Mouse (Mus musculus) cerebellum, adult 11-12 months (tissue): Measurements from ENCODE around the gene 4930455H04Rik.

Source experiments
- DNase-seq: peaks from one replicate; pipeline ENCODE4 v3.0.0; 2022

The 4930455H04Rik gene

DNA sequence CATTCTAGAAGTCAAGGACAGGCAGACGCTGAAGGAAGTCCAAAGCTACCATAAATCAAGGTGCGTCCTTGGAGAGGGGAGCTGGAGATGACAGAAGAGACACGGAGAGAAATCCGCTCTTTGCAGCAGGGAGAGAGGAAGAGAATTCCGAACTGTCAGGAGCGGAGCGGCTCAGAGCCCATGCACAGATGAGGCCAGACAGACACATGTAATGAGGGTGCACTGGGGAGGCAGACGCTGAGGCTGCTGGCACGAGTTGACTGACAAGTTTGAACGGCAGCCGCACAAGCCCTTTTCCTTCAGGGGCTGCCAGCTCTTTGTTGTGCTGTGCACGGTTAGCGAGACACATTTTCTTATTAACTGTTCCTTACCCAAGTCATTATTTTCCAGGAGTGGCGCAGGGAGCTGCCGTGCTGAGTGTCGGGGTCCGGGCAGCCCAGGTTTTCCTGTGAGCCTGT, 502 bp downstream of the 4930455H04Rik start, which contains the start of gene Palmd:
Gene Palmd, minus strand, starts transcription at position 448 of the 458 bp plus-strand sequence.
- DNase-seq = no peak

DNA sequence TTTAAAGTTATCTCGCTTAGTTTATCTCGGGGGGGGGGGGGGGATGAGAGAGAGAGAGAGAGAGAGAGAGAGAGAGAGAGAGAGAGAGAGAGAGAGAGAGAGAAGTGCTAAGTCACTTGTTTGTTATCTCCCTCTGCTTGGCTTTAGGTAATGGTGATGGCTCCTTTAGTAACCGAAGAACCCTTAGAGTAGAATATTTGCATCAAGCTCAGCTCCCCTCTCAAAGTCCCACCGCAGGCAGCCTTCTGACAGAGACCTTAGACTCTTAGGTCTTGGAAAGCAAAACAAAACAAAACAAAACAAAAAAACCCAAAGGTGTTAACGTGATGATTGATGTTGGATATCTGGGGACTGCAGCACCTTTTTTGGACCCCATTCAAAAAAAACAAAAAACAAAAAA, 936 bp downstream of the 4930455H04Rik start:
- DNase-seq = no peak

DNA sequence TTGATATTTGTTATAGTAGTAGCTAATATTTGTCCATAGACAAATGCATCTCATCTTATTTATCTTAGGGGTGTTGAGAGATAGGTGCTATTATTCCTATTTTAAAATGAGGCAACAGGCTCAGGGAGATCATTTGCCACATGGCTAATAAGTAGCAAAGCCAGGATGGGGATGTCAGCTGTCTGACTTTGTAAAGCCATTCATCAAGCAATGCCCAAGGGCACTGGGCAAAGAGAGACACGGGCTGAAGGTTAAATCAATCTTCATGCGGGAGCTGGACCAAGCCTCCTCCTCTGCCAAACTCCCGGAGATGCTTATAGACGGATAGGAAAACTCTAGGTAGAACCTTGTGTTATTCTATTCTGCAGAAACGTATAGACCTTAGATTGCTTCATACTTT, 1.7 kb downstream of the 4930455H04Rik start:
- no peak for DNase-seq

DNA sequence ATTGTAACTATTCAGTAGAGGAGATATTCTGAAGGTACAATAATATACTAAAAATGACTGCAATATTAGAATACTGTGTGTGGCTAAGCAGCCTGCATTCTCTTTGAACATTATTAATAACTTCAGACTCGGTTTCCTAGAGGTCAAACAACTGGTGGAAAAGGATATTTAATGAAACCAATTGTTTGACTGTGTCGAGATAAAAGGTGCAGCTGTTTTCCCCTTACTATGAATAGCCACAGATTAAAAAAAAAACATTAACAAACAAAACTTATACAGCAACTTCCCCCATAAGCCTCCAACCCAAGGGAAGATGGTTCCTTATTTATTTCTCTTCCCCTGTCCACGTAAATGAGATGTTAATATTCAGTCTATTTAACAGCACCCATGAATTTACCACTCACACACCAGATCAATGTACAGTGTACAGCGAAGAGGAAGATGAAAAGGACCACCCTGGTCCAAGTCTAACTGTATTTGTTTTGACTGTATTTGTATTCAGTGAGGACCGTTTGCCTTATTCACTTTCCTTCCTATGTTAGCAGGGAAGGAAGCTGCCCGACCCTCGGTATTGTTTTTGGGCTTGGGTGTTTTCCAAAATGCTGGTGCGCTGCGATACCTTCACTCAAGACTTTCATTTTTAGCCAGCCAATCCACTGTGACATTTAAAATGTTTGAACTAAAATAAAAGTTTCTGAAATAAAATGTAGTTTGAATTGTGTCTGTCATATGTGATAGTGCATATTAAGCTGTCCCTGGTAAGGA, 13.9 kb downstream of the 4930455H04Rik start:
- DNase-seq = no peak

DNA sequence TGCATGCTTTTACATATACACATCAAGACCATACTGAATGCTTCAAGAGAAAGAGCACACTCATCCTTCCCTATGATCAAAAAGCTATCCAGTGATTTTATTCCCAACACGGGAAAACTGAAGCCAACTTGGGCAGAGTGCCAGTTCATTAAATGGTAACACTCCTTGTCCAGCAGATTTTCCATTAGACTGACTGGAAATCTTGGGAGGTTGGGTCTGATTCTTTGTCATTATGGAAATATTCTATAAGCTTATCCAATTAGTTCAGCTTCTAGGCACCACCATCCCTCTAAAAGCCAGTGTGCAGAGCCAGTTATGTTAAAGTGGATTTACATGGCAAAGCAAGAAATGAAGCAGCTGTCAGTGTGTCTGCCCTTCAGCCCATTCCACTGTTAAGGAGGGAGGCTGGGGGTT, 17.0 kb downstream of the 4930455H04Rik start:
- DNase-seq = no peak

DNA sequence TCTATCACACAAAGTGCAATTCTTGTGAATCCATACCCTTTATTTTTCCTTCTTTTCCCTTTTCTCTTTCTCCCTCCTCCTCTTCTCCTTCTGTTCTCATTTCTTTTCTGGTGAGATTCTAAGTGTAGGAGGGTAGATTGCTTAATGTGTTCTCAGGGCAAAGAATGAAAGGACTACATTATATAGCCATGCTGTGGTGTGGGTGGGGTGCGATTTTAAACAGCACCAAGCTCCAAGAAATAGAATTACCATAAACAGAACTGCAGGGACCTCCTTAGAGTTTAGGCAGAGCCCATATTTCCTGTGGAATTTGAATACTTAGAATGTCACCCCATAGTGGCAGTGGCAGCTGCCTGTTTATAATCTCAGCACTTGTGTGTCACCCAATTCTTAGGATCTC, 17.7 kb downstream of the 4930455H04Rik start:
- DNase-seq = no peak

DNA sequence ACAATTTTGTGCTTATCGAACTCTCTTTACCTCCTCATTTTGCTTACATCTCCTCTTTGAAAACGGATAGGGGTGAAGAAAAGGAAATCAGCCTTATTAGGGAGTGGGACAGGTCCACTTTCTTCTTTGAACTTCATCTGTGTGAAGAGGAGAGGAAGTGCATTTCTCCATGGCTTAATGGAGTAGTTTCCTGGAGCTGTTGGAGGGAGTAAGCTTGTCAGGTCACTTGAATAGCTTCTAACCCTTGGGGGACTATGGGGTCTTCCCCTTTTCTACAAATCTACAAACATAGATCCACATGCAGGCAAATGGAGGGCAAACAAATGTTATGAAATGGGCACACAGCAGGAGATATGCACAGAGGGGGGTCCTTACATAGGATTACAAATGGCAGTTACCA, 18.4 kb downstream of the 4930455H04Rik start:
- no peak for DNase-seq

DNA sequence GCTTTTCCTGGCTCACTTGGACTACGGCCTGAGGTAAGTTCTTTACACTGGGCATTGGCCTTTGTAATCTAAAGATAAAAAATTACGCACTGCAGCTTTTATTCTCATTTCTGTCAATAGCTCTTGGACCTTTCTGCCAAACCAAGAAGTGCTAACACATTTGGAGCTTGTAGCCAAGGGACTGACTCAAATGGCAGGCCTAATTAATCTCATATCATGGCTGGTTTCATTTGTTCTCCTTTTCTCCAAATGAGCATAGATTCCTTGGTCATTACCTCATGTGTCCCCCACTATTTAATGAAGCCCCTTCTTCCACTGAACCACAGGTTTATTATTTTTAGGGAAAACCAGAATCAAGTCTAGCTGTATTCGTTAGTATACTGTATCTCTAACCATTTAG, 20.2 kb downstream of the 4930455H04Rik start:
- no peak for DNase-seq

DNA sequence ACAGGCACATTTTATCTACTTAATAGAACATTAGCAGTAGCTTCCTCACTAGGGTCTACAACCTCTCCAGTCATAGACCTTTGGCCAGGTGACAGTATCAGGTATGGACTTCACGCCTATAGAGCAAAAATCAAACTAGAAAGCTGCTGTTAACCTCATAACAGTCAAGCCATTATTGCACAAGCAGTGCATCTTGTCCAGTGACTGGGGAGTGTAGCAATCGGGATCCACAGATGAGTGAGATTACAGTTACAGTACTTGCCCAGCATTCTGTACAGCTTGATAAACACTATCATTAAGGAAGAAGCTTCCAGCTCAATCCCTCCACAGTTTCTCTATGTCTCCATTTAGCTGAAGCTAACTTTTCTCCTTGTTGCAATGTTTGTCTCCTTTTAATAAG, 23.1 kb downstream of the 4930455H04Rik start:
- DNase-seq = no peak

DNA sequence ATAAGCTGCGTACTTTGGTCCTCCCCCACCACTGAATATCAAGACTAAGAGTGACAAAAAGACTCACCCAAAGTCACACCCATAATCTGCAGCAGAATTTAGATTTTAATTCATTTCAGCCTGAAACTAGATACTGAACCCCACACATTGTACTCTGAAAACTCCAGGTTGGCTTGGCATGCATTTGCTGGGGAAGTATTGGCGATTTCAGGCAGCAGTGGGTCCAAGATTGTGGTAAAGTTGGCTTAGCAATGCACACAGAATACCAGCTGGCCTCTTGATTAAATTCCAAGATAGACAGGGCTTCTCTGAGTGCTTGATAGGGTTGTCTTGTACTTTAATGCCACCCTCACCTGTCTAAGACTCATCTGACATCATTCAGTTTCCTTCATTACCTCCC, 24.9 kb downstream of the 4930455H04Rik start:
- no peak for DNase-seq

DNA sequence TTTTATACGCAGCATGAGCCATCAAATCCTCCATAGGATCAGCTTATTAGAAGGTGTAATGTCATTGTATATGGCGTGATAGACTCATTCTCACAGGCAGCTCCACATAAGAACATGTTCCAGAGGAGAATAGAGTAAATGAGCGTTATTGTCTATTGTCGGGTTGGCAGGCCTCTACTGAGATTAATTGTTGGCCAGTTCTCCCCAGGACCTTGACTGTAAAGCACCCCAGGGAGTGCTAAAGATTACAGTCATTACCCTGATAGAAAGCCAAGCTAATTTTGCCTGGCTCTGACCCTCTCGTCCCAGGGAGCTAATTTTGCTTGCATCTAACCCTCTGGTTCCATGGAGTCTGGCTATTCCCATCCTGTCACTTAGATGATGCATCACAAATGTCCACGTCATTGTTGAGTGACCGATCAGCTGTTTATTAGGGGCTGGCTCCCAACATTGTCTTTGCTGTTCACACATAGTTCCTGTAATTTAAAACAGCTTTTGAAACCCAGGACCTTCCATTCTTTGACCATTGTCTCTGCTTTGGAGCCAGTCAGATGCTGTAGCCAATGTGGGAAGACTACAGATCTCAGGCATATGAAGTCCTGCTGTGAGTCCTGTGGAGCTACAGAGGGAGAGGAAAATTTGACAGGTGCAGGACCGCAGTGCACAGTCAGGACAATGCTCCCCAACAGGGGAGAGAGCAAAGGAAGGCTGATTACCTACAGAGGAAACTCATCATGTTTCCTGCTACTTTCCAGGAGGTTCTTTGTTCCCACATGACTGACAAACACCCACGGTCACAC, 33.8 kb downstream of the 4930455H04Rik start:
- no peak for DNase-seq

DNA sequence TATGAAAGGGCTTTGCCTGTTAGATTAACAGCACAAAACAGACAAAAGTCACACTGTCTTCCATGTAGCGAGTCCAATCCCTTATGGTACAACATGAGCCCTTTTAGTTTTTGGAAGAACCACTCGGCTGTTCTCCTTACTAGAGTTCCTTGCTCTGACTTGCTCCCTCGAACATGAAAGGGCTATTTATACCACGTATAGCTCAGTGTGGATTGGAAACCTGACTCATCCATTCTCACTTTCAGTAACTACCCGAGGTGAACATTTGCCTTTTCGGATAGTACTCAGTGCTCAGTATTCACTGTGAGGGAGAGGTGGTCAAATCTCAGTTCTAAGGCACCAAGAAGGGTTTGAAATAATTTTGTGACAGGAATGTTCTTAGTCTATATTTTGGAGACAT, 35.3 kb downstream of the 4930455H04Rik start:
- no peak for DNase-seq

DNA sequence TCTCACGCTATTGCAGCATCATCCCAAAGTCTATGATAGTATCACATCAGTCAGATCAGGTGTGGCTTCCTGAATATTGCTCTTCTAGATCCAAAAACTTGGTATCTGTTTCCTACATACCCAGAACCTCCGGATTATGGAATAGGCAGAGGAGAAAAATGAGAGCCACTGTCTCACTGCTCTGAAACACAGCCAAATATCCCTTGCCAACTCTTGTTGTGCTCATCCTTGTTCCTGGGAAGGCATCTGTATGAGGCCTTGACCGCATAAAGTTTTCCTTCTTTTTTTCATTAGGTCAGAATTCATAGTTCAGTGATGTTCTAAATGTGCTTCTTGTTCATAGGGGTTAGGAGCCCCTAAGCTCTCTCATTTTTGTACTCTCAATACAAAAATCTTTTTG, 38.6 kb downstream of the 4930455H04Rik start:
- DNase-seq = no peak

DNA sequence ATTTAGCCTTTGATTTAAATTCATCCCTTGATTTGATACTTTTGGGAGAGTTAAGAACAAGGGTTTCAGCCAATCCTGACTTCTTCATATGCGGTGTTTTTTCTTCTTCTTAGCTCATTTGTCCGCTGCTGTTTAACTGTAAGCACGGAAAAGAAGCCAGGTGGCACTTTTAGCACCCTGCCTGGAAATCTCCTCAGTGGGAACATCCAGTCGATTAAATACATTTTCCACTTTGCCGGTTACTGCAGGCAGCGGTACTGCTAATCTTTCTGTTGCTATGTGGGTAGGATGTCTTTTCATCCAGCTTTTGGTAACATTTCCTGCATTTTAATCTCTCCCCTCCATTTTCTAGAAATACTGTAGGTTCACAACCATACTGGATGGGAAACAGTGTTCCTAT, 39.3 kb downstream of the 4930455H04Rik start:
- DNase-seq = no peak

DNA sequence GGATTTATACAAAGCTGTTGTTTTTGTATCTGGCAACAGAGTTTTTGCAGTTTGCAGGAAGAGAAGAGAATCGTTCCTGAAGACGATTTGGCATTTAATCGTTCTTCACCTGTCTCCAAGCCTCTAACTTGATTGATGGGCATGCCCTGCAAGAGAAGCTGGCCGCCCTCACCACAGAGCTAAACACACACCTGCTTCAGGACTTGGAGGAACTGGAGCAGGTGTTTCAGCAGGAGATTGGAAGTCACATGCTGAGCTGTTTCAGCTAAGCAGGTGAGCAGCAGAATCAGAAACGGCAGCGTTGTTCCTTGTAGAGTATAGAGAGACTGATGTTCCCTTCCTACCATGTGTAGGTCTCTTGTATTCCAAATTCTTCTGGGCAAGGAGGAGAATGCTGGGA, 42.1 kb downstream of the 4930455H04Rik start:
- no peak for DNase-seq

DNA sequence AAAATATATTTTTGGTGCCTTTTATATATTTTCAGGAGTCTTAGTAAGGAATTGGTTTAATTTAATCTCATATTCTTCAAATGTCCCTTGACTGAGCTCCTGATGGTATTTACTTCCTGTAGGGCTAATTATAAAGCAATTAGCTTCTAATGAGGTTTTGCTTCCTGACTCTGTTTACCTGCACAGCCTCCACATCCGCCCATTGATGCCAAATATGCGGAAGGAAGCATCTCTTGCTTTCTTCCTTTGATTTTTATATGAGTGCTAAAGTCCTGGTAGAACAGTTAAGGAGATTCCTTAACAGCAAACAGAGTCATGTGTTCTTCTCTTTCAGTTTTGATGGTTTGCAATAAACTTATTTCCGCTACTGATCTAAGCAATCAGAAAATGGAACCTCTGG, 52.3 kb downstream of the 4930455H04Rik start:
- no peak for DNase-seq

DNA sequence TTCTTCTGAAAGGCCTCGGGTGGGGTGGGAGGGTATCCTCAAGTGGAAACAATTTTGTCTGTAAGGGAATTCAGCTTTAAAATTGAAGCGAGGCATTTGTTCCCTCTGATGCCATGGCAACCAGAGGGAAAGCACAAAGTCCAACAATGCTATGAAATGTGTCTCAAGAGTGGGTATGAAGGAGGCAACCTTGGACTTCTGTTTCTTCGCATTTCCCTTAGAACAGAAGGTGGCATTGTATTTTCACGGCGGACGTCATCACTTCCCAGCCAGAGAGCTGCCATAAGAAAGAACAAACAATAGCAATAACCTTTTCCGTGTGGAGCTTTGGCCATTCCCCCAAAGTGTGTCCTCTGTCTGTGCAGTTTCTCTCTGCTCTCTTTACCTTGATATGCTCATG, 53.8 kb downstream of the 4930455H04Rik start:
- DNase-seq = no peak

DNA sequence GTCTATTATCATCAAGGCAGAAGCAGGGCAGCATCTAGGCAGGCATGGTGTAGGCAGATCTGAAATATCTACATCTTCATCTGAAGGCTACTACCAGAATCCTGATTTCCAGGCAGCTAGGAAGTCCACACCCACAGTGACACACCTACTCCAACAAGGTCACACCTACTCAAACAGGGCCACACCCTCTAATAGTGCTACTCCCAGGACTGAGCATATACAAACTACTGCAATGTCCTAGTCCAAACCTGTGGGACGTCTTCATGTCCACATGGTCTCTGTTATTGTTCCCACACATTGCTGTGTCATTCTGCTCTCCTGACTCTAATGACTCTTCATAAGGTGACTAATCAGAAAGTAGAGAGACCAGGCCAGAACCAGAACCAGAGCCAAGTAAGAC, 56.0 kb downstream of the 4930455H04Rik start:
- DNase-seq = no peak

DNA sequence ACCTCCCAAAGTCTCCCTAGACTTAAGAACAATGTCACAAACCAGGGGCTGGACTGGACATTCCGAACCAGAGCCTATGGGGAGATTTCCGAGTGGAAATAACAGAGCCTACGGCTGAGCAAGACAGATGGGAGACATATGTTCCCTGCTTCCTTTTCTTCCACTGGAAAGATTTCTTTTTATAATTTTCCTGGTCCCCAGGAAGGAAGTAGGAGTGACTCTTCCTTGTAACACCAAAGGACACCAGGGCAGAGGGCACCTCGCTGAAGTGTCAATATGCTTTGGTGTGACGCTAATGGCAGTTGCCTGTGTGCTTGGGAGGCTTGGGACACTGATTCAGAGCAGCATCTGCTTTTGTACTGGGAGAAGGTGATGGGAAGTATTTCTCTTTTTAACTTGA, 56.5 kb downstream of the 4930455H04Rik start:
- no peak for DNase-seq

DNA sequence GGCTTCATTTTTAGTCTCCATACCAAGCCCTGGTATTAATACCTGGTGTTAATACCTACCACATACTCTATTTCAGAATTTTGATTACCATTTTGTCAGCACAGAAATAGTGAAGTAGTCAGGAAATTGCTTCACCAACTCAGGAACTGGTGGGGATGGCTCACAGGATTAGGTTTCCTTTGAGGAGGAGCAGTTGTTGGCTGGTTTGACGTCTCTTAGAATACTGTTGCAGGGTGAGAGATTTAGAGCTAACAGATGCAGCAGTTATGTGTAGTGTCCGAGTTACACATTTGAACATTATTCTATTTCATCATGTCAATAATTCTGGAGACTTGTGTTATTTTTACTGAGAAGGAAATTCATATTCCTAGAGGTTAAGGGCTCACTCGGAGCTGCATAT, 57.4 kb downstream of the 4930455H04Rik start:
- no peak for DNase-seq
